Comparison of ENCODE assay signal across 18 mouse cellular contexts in genomic region chr4:104332399-104332798, GRCm38 (mm10).
"Had no signal": no experiment of that assay in that cellular context is flagged by ENCODE, and none has a peak within 500 bp of the region (broad histone marks: within the 10 kb centered on the region; RNA-seq: fewer than 3 reads in every experiment).

No protein-coding gene starts in this region.

- DNase-seq: lung, adult 18-20 months; lung, embryonic 14.5 days; lung, postnatal 10 days; lung, postnatal 4 days; retina, postnatal 1 day; right cerebral cortex, adult 18-20 months; right cerebral cortex, postnatal 25 days; right cerebral cortex, postnatal 4 days; spleen, adult 18-20 months; thymus, adult 18-20 months; thymus, postnatal 14 days; thymus, postnatal 36 days had no signal

- H3K27me3 ChIP-seq: midbrain, embryonic 12.5 days; midbrain, embryonic 15.5 days; neural tube, embryonic 15.5 days had no signal

- H3K9me3 ChIP-seq: midbrain, embryonic 10.5 days; midbrain, embryonic 12.5 days; midbrain, embryonic 15.5 days; neural tube, embryonic 13.5 days; neural tube, embryonic 15.5 days had no signal

- H3K4me1 ChIP-seq: neural tube, embryonic 13.5 days; neural tube, embryonic 15.5 days had no signal

- H3K9ac ChIP-seq: lung, embryonic 14.5 days; midbrain, embryonic 12.5 days; midbrain, embryonic 15.5 days; neural tube, embryonic 13.5 days; neural tube, embryonic 15.5 days had no signal

- H3K36me3 ChIP-seq: midbrain, embryonic 10.5 days; midbrain, embryonic 12.5 days; midbrain, embryonic 15.5 days; neural tube, embryonic 13.5 days; neural tube, embryonic 15.5 days had no signal

- ATAC-seq: midbrain, embryonic 15.5 days had no signal

- H3K4me3 ChIP-seq: midbrain, embryonic 10.5 days; midbrain, embryonic 12.5 days; midbrain, embryonic 15.5 days; myocyte; neural tube, embryonic 13.5 days; neural tube, embryonic 15.5 days had no signal

- H3K4me2 ChIP-seq: lung, embryonic 14.5 days; midbrain, embryonic 12.5 days; midbrain, embryonic 15.5 days; neural tube, embryonic 13.5 days; neural tube, embryonic 15.5 days had no signal

- H3K27ac ChIP-seq: midbrain, embryonic 10.5 days; midbrain, embryonic 12.5 days; midbrain, embryonic 15.5 days; neural tube, embryonic 13.5 days; neural tube, embryonic 15.5 days had no signal
